Mouse (Mus musculus) kidney, adult 8-10 months (tissue): ENCODE data around the gene Pdzrn3.

ENCODE experiments used
- DNase-seq, 2 experiments: peaks; one replicate each; pipeline ENCODE4 v3.0.0; 2022

Gene Pdzrn3

GRCm38 (mm10) chr6:101251916-101252603 lies 125.6 kb downstream of the Pdzrn3 start:
- DNase-seq = no peak

- DNase-seq = peak in 1 of 2 experiments; percentile 20
These were observed 126.5 kb downstream of the Pdzrn3 start for GRCm38 (mm10) chr6:101251160-101251559.

- DNase-seq = no peak
These were observed 131.6 kb downstream of the Pdzrn3 start for GRCm38 (mm10) chr6:101246137-101246536.

- no peak for DNase-seq
These were observed 133.3 kb downstream of the Pdzrn3 start for GRCm38 (mm10) chr6:101244355-101244754.

GRCm38 (mm10) chr6:101243189-101243815 lies 134.4 kb downstream of the Pdzrn3 start:
- DNase-seq = no peak

GRCm38 (mm10) chr6:101236641-101237246 lies 141.0 kb downstream of the Pdzrn3 start:
- DNase-seq = no peak

GRCm38 (mm10) chr6:101236230-101236629 lies 141.5 kb downstream of the Pdzrn3 start:
- no peak for DNase-seq

- DNase-seq = no peak
These were observed 143.3 kb downstream of the Pdzrn3 start for GRCm38 (mm10) chr6:101234349-101234748.

GRCm38 (mm10) chr6:101233680-101234079 lies 144.0 kb downstream of the Pdzrn3 start:
- DNase-seq = no peak

GRCm38 (mm10) chr6:101227294-101227855 lies 150.3 kb downstream of the Pdzrn3 start:
- no peak for DNase-seq

GRCm38 (mm10) chr6:101220307-101220706 lies 157.4 kb downstream of the Pdzrn3 start:
- DNase-seq = no peak

- DNase-seq = no peak
These were observed 158.7 kb downstream of the Pdzrn3 start for GRCm38 (mm10) chr6:101219004-101219403.

GRCm38 (mm10) chr6:101218197-101218596 lies 159.5 kb downstream of the Pdzrn3 start:
- DNase-seq = no peak

- no peak for DNase-seq
These were observed 159.9 kb downstream of the Pdzrn3 start for GRCm38 (mm10) chr6:101217756-101218155.

- no peak for DNase-seq
These were observed 162.3 kb downstream of the Pdzrn3 start for GRCm38 (mm10) chr6:101215436-101215791.

GRCm38 (mm10) chr6:101214734-101215435 lies 162.8 kb downstream of the Pdzrn3 start:
- no peak for DNase-seq

- DNase-seq = no peak
These were observed 164.6 kb downstream of the Pdzrn3 start for GRCm38 (mm10) chr6:101213066-101213465.

GRCm38 (mm10) chr6:101212086-101212485 lies 165.6 kb downstream of the Pdzrn3 start:
- DNase-seq = no peak

- DNase-seq = no peak
These were observed 166.3 kb downstream of the Pdzrn3 start for GRCm38 (mm10) chr6:101211361-101211841.

- DNase-seq = no peak
These were observed 178.8 kb downstream of the Pdzrn3 start for GRCm38 (mm10) chr6:101198943-101199298.

- no peak for DNase-seq
These were observed 179.3 kb downstream of the Pdzrn3 start for GRCm38 (mm10) chr6:101198284-101198942.

GRCm38 (mm10) chr6:101197642-101198041 lies 180.1 kb downstream of the Pdzrn3 start:
- DNase-seq = peak; percentile 46 to 78

- DNase-seq = no peak
These were observed 181.8 kb downstream of the Pdzrn3 start for GRCm38 (mm10) chr6:101195891-101196290.
